Mouse (Mus musculus) lung, postnatal 0 days (tissue): ENCODE results near the gene Rap1gap2.

Experiments
- CTCF ChIP-seq: IDR thresholded peaks from 2 replicates; pipeline ENCODE4 v1.5.1; 2016; ENCODE audit warnings: antibody characterized with exemption, mild to moderate bottlenecking
- EP300 ChIP-seq: IDR thresholded peaks from 2 replicates; pipeline ENCODE4 v1.6.1; 2016; ENCODE audit warnings: antibody characterized with exemption, mild to moderate bottlenecking, control low read depth

GRCm38 (mm10) chr11:74655941-74656340, 45.2 kb upstream of the Rap1gap2 start:
- no peak for TF ChIP-seq EP300
- no peak for TF ChIP-seq CTCF
